Mouse (Mus musculus) heart, postnatal 36 days (tissue): ENCODE data around the gene Ccdc65. TPM values are rescaled to one million over a fixed set of nuclear protein-coding genes. Genes with fewer than 3 reads are reported as not detected.

Source experiments
- total RNA-seq, 2 experiments: library from RNA; stranded (reverse); gene quantifications; 2 replicates each; pipeline ENCODE4 v1.2.3; 2021

The Ccdc65 gene
- total RNA-seq, 2 experiments from 2014 or later = 0.33 to 0.42 TPM

Other genes with a start within 250 kb of the Ccdc65 start
- gene OR5BS1P, start 238.3 kb upstream of the Ccdc65 start, total RNA-seq = not detected
- not detected for gene Lalba, start 225.5 kb upstream of the Ccdc65 start, total RNA-seq
- gene Olfr279, start 215.8 kb upstream of the Ccdc65 start, total RNA-seq = not detected
- 10 to 100 TPM; 75.0 to 79.4 TPM for gene Kansl2, start 173.9 kb upstream of the Ccdc65 start, total RNA-seq
- gene Ccnt1, start 137.3 kb upstream of the Ccdc65 start, total RNA-seq = 10 to 100 TPM; 27.6 to 32.1 TPM
- gene 4930415O20Rik, start 137.2 kb upstream of the Ccdc65 start, total RNA-seq = 1 to 10 TPM; 1.6 TPM
- gene Adcy6, start 98.1 kb upstream of the Ccdc65 start, total RNA-seq = 100 to 1,000 TPM; 207 TPM
- gene Cacnb3, start 77.4 kb upstream of the Ccdc65 start, total RNA-seq = 1 to 10 TPM; 3.3 to 4.0 TPM
- gene Ddx23, start 45.3 kb upstream of the Ccdc65 start, total RNA-seq = 10 to 100 TPM; 51.5 to 65.1 TPM
- gene Rnd1, start 30.7 kb upstream of the Ccdc65 start, total RNA-seq = 1 to 10 TPM; 1.1 to 1.4 TPM
- gene Fkbp11, start 20.0 kb downstream of the Ccdc65 start, total RNA-seq = 1 to 10 TPM; 6.2 to 6.7 TPM
- gene Arf3, start 55.0 kb downstream of the Ccdc65 start, total RNA-seq = 10 to 100 TPM; 20.8 to 20.9 TPM
- gene Wnt10b, start 69.9 kb downstream of the Ccdc65 start, total RNA-seq = under 1 TPM; 0.27 to 0.33 TPM
- gene Wnt1, start 81.7 kb downstream of the Ccdc65 start, total RNA-seq = not detected
- gene Ddn, start 101.3 kb downstream of the Ccdc65 start, total RNA-seq = under 1 TPM; 0.22 to 0.35 TPM
- gene Prkag1, start 123.3 kb downstream of the Ccdc65 start, total RNA-seq = 100 to 1,000 TPM in 1 of 2 experiments, 10 to 100 TPM in 1; 99.8 to 112 TPM
- gene Kmt2d, start 163.0 kb downstream of the Ccdc65 start, total RNA-seq = 10 to 100 TPM; 56.9 to 60.3 TPM
- gene Rhebl1, start 186.3 kb downstream of the Ccdc65 start, total RNA-seq = 1 to 10 TPM; 3.0 to 4.3 TPM
- gene Dhh, start 190.3 kb downstream of the Ccdc65 start, total RNA-seq = 1 to 10 TPM; 1.7 to 1.9 TPM
- 10 to 100 TPM; 15.0 TPM for gene Lmbr1l, start 210.0 kb downstream of the Ccdc65 start, total RNA-seq
- gene Tuba1b, start 226.4 kb downstream of the Ccdc65 start, total RNA-seq = 100 to 1,000 TPM; 130 to 145 TPM
- gene Gm49450, start 245.3 kb downstream of the Ccdc65 start, total RNA-seq = not detected
- 10 to 100 TPM; 73.0 to 74.5 TPM for gene Tuba1a, start 245.5 kb downstream of the Ccdc65 start, total RNA-seq